Mouse (Mus musculus) lung, postnatal 0 days (tissue): ENCODE data around the gene Tspan9. TPM values are rescaled to one million over a fixed set of nuclear protein-coding genes. Genes with fewer than 3 reads are reported as not detected.

ENCODE experiments used
- ATAC-seq: fragments of 200-750 bp; cut with Nextera tagmentation; 2 replicates; pipeline ENCODE4 v1.8.0; 2017; ENCODE audit warnings: moderate library complexity
- DNase-seq: peaks from one replicate; pipeline ENCODE4 v3.0.0-alpha.2; 2016; ENCODE audit warnings: low spot score
- H3K27ac ChIP-seq: fragments of 300-500 bp; sonication (generic); 2 replicates; pipeline ENCODE4 v1.5.1; 2014; ENCODE audit warnings: antibody characterized with exemption, mild to moderate bottlenecking, low read length, mixed read lengths
- H3K27me3 ChIP-seq: fragments of 300-500 bp; sonication (generic); replicated peaks from 2 replicates; pipeline ENCODE4 v1.6.1; 2014; ENCODE audit warnings: low read length, mixed read lengths; ENCODE audit not compliant: insufficient read depth
- H3K36me3 ChIP-seq: fragments of 300-500 bp; sonication (generic); 2 replicates; pipeline ENCODE4 v1.6.1; 2014; ENCODE audit warnings: low read length, mixed read lengths; ENCODE audit not compliant: insufficient read depth
- H3K4me1 ChIP-seq: fragments of 300-500 bp; sonication (generic); 2 replicates; pipeline ENCODE4 v1.6.1; 2014; ENCODE audit warnings: antibody characterized with exemption, low read depth, low read length, mixed read lengths; ENCODE audit not compliant: insufficient read depth
- H3K4me2 ChIP-seq: fragments of 300-500 bp; sonication (generic); replicated peaks from 2 replicates; pipeline ENCODE4 v1.6.1; 2014; ENCODE audit warnings: low read depth, mild to moderate bottlenecking, low read length, moderate library complexity, mixed read lengths
- H3K4me3 ChIP-seq: fragments of 300-500 bp; sonication (generic); 2 replicates; pipeline ENCODE4 v1.5.1; 2014; ENCODE audit warnings: low read depth, low read length
- H3K9ac ChIP-seq: fragments of 300-500 bp; sonication (generic); replicated peaks from 2 replicates; pipeline ENCODE4 v1.6.1; 2014; ENCODE audit warnings: low read depth, mild to moderate bottlenecking
- H3K9me3 ChIP-seq: fragments of 300-500 bp; sonication (generic); 2 replicates; pipeline ENCODE4 v1.6.1; 2016; ENCODE audit warnings: low read length, mixed read lengths
- CTCF ChIP-seq: IDR thresholded peaks from 2 replicates; pipeline ENCODE4 v1.5.1; 2016; ENCODE audit warnings: antibody characterized with exemption, mild to moderate bottlenecking
- EP300 ChIP-seq: IDR thresholded peaks from 2 replicates; pipeline ENCODE4 v1.6.1; 2016; ENCODE audit warnings: antibody characterized with exemption, mild to moderate bottlenecking, control low read depth
- WGBS: fragments of 180-500 bp; shearing (Covaris S2); extraction: QIAGEN DNeasy Blood & Tissue Kit; methylation state at CpG from one replicate; pipeline ENCODE4 v1.1.7; 2014; 5-methylcytosine and 5-hydroxymethylcytosine counted together
- polyA plus RNA-seq: library from polyadenylated mRNA; unstranded; fragments of >200 nt; fragmentation: Nextera tagmentation; extraction: Ambion mirVana; gene quantifications from 2 replicates; pipeline ENCODE4 v1.2.1, GENCODE M21; 2015

Tspan9 gene
- polyA plus RNA-seq, 1 experiment from 2014 or later = 136 TPM

GRCm38 (mm10) chr6:128135459-128135858, 7.9 kb downstream of the Tspan9 start:
- Histone ChIP-seq H3K4me2 (no peak overlapping the region), H3K9me3 (no peaks in the 10 kb centered on the region), H3K9ac (no peak overlapping the region), H3K36me3 (no peaks in the 10 kb centered on the region), H3K27me3 (no peaks in the 10 kb centered on the region), H3K4me3 (no peak overlapping the region), H3K27ac (no peak overlapping the region), H3K4me1 (peaks cover 25% of the 10 kb centered on the region; the same call in 1 of the 2 replicates)
- TF ChIP-seq EP300 (no peak), CTCF (no peak)
- WGBS = 63% methylated on average over 5 of the region's 5 CpGs
- ATAC-seq = peak; percentile 16; the same call in 1 of the 2 replicates
- no peak for DNase-seq

- Histone ChIP-seq H3K4me2 (no peak overlapping the region), H3K9ac (no peak overlapping the region), H3K9me3 (no peaks in the 10 kb centered on the region), H3K27me3 (no peaks in the 10 kb centered on the region), H3K4me3 (no peak overlapping the region), H3K4me1 (peaks cover 25% of the 10 kb centered on the region; the same call in 1 of the 2 replicates), H3K27ac (0 out of 2 replicates have a peak overlapping the region, but pooled peaks have one; percentile 78), H3K36me3 (no peaks in the 10 kb centered on the region)
- TF ChIP-seq EP300 (no peak), CTCF (no peak)
- DNase-seq (no peak), ATAC-seq (no peak)
- WGBS = 77% methylated on average over 5 of the region's 5 CpGs
Observed at GRCm38 (mm10) chr6:128135006-128135405, 8.4 kb downstream of the Tspan9 start.

GRCm38 (mm10) chr6:128134196-128134924, 9.0 kb downstream of the Tspan9 start:
- TF ChIP-seq CTCF = no peak
- TF ChIP-seq EP300 = no peak
- Histone ChIP-seq H3K36me3 (no peaks in the 10 kb centered on the region), H3K4me1 (peaks cover 25% of the 10 kb centered on the region; the same call in 1 of the 2 replicates), H3K4me2 (no peak overlapping the region), H3K9ac (no peak overlapping the region), H3K4me3 (no peak overlapping the region), H3K27me3 (no peaks in the 10 kb centered on the region), H3K9me3 (no peaks in the 10 kb centered on the region), H3K27ac (peak overlapping the region; percentile 78)
- ATAC-seq (no peak), DNase-seq (no peak)
- 32% methylated on average over 8 of the region's 8 CpGs for WGBS

GRCm38 (mm10) chr6:128133679-128134191, 9.7 kb downstream of the Tspan9 start:
- TF ChIP-seq CTCF (no peak), EP300 (peak; percentile 67)
- Histone ChIP-seq H3K27ac (peak overlapping the region; percentile 78), H3K27me3 (no peaks in the 10 kb centered on the region), H3K9ac (no peak overlapping the region), H3K9me3 (no peaks in the 10 kb centered on the region), H3K4me3 (no peak overlapping the region), H3K4me1 (peaks cover 25% of the 10 kb centered on the region; the same call in 1 of the 2 replicates), H3K4me2 (no peak overlapping the region), H3K36me3 (no peaks in the 10 kb centered on the region)
- DNase-seq = peak; percentile 43
- WGBS = 32% methylated on average over 10 of the region's 10 CpGs
- peak; percentile 25 for ATAC-seq

GRCm38 (mm10) chr6:128132581-128132980, 10.8 kb downstream of the Tspan9 start:
- peak; percentile 86 for ATAC-seq
- 0 out of 2 replicates have a peak, but pooled peaks have one; percentile 27 for TF ChIP-seq EP300
- TF ChIP-seq CTCF = no peak
- DNase-seq = peak; percentile 70
- Histone ChIP-seq H3K36me3 (no peaks in the 10 kb centered on the region), H3K9ac (no peak overlapping the region), H3K4me1 (peaks cover 25% of the 10 kb centered on the region; the same call in 1 of the 2 replicates), H3K9me3 (no peaks in the 10 kb centered on the region), H3K27me3 (no peaks in the 10 kb centered on the region), H3K27ac (peak overlapping the region; percentile 64; the same call in 1 of the 2 replicates), H3K4me2 (no peak overlapping the region), H3K4me3 (no peak overlapping the region)
- WGBS = 63% methylated on average over 6 of the region's 6 CpGs

GRCm38 (mm10) chr6:128131390-128131789, 12.0 kb downstream of the Tspan9 start:
- Histone ChIP-seq H3K9ac (no peak overlapping the region), H3K4me3 (no peak overlapping the region), H3K4me2 (no peak overlapping the region), H3K4me1 (peaks cover 19% of the 10 kb centered on the region; the same call in 1 of the 2 replicates), H3K27me3 (no peaks in the 10 kb centered on the region), H3K27ac (no peak overlapping the region), H3K9me3 (no peaks in the 10 kb centered on the region), H3K36me3 (no peaks in the 10 kb centered on the region)
- TF ChIP-seq EP300 = no peak
- no peak for TF ChIP-seq CTCF
- WGBS = 44% methylated on average over 2 of the region's 2 CpGs
- ATAC-seq (no peak), DNase-seq (no peak)
